Mouse (Mus musculus) adrenal gland, postnatal 4 days (tissue): ENCODE data around the gene Kctd10. TPM values are rescaled to one million over a fixed set of nuclear protein-coding genes. Genes with fewer than 3 reads are reported as not detected.

Experiments used
- DNase-seq, 2 experiments: peaks; one replicate each; pipeline ENCODE4 v3.0.0; 2021 to 2022; ENCODE audit warnings: low spot score in 2 of 2, mixed read lengths in 2 of 2
- long read RNA-seq, 2 experiments: library from polyadenylated mRNA; stranded (forward); transcript quantifications; one replicate each; pipeline ENCODE4 v2.0.0; 2021
- total RNA-seq, 2 experiments: library from RNA; stranded (reverse); gene quantifications; 2 replicates each; pipeline ENCODE4 v1.2.3; 2021

Kctd10 gene
- 10 to 100 TPM; 77.9 to 82.8 TPM for total RNA-seq
- long read RNA-seq, experiment 1, transcript Kctd10-201 (7 exons, 1,026 nt) = minor isoform, 20 of 100 reads
- long read RNA-seq, experiment 1, transcript Kctd10-202 (7 exons, 3,103 nt) = major isoform, 62 of 100 reads
- long read RNA-seq, experiment 1, partial matches to known transcripts = 3 of 100 reads
- long read RNA-seq, experiment 1, other reads (novel, unspliced or antisense) = 15 of 100 reads
- long read RNA-seq, experiment 2, transcript Kctd10-202 (7 exons, 3,103 nt) = major isoform, 141 of 233 reads
- long read RNA-seq, experiment 2, transcript Kctd10-201 (7 exons, 1,026 nt) = minor isoform, 28 of 233 reads
- long read RNA-seq, experiment 2, partial matches to known transcripts = 29 of 233 reads
- long read RNA-seq, experiment 2, other reads (novel, unspliced or antisense) = 35 of 233 reads

DNA sequence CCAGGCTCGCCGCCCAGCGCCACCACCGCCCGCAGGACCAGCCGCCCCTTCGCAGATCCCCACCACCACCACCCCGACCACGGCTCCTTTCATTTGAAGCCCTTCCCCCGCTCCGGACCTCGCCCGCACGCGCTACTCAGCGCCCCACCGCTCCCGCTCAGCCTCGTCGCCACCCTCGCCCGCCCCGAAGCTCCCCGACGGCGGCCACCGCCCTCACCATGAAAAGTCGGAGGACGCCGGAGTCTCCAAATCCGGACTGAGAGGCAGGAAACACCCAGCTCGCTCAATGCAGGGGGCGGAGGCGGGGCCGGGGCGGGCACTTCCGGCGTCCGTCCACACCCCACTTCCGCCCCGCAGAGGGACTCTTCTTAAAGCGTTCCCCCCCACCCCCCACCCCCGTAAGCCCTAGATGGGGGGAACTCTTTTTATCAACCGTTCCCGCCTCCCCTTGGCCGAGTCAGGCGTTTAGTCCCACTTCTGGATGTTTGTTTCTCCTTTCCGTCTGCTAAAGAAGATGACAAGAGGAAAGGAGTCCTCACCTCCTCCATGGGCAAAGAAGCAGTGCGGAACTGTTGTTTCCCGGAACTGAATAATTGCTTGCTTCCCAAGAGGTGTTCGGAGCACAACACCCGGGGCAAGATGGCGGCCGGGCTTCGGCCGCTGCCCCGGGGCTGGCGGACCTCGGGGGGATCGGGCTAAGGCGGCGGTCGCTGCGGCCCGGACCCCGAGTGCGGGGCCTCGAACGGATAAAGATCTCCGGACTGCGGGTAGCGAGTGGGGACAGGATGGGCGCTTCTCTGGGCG, at the start of gene Kctd10, which contains the start of gene Ube3b:
Gene Kctd10, minus strand, starts transcription at position 300 of the 804 bp plus-strand sequence.
Gene Ube3b, plus strand, starts transcription at position 399 of the 804 bp plus-strand sequence.
- DNase-seq = peak; percentile 62 to 73

DNA sequence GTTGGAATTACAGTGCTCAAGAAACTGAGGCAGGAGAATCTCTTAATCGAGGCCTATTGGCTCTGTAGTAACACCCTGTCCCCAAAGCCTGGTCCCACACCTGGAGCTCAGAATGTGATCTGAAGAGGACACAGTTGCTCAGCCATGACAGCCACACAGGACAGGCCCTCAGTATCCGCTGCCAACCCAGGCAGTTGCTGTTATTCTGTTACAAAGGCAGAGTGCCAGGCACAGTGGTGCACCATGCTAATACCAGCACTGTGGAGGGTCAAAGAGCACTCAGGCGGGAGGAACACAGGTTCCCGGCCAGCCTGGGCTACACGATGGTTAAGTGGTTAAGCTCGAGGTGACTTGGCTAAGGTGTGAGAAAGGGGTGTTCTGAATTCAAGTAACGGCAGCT, 49.5 kb upstream of the Kctd10 start:
- DNase-seq = no peak

DNA sequence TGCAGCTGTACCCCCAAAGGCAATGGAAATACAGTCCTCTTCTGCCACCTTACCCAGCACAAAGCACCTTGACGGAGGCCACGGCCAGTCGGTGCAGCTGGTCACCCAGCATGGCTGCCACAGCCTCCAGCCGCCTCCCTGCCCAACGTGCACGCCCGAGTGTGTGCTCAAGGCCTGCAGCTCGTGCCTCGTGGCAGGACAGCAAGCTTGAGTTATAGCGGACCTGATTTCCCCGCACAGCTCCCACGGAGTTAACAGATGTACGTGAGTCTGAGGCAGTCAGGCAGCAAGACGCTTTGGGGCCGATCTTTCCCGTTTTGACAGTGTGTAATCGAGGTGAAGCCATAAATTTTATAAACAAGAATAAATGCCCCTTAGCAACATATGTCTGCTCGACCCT, 48.3 kb upstream of the Kctd10 start:
- no peak for DNase-seq

DNA sequence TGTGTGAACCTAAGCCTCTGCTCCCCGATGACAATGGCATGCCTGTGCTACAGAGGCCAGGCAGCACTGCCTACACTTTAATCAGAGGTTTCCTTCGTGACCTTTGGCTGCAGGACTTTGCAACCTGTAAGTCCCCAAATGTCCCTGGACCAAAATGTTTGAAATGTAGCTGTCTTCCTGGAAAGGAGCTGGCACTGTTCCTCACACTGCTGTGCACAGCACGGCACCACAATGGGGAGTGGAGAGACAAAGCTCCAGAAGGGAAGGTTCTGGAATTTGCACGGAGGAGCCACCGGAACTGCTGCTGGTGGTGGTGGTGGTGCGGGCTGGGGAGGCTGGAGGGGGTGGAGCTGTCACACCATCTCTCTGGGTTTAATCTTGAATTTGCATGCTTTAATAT, 46.4 kb upstream of the Kctd10 start:
- DNase-seq = no peak

DNA sequence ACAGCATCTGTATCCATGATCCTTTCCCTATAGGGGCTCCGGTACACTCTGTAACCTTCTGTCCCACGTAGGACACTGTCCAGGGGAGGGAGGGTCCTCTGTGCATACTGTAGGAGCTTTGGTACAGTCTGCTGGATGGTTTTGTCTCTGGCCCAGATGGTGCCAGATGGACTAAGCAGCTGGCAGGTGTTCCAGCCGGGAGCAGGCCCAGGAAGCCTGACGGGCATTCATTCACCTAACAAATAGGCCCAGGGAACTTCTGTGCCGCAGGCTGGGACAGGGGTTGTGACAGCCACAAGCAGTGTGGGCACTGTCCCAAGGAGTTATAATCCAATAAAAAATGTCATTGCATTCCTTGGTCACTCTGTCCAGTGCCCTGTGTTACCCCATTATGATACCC, 43.7 kb upstream of the Kctd10 start:
- no peak for DNase-seq

DNA sequence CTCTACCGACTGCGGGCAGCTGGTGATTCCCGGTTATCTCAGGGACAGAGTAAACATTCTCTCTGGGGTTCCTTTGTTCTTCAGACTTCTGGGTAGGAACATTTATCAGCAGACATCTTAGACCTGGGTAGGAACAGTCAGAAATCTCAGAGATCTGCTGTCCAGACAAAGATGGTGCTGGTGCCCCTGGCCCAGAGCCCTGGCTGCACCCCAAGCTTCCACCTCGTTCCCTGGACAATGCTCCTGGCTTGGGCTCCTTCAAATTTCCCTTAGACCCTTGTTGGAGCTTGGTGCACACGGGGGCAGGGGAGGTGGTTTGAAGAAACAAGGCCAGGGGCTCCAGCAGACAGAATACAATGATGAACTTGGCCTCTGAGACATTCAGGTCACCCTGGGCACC, 42.3 kb upstream of the Kctd10 start:
- DNase-seq = no peak

DNA sequence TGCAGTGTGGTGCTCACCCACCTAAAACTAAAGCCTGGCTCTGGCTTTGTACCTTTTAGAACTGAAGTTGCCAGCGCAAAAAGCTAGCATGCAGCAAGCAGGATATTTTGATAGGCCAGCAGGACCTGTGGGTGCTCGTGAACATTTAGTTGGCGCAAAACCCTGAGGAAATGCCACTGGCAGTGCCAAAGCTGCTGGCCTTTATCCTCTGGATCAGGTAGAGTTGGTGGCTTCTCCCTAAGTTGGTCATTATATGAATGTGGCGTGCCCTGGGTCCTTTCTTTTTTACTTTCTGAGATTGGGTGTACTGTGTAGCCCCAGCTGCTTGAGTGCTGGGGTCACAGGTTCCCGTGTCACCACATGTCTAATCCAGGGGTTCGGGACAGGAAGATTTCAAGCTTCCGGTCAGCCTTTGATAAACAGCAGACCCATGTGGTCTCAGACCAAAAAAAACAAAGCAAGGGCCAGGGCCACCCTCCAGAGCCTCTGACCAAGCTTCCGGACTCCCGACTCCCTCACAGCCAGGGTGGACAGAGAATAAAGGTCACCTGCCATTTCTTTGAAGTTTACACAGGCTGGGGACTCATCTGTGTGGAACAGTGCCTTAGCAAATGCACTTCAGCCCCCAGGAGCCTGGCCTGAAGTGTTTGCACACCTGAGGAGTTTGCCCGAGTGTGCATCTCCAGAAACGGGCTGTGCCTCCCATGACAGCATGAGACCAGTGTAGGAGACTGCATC, 41.4 kb upstream of the Kctd10 start:
- DNase-seq = no peak

DNA sequence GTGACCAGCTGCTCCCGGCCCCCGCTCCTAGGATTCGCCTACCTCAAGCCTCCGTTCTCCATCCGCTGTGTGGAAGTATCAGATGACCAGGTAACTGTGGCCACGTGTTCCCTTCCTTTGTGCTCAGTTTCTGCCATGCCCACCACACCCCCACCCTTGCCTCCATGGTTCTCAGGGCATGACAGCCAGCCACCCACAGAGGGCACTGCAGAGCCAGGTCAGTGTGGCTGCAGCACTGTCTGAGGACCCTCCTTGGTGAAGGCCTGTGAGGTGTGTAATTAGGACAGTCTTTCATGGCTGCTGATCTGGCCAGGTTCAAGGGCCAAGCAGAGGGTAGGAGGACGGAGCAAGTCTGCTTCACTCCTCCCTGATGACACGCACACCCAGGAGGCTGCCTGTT, 38.2 kb upstream of the Kctd10 start:
- no peak for DNase-seq

DNA sequence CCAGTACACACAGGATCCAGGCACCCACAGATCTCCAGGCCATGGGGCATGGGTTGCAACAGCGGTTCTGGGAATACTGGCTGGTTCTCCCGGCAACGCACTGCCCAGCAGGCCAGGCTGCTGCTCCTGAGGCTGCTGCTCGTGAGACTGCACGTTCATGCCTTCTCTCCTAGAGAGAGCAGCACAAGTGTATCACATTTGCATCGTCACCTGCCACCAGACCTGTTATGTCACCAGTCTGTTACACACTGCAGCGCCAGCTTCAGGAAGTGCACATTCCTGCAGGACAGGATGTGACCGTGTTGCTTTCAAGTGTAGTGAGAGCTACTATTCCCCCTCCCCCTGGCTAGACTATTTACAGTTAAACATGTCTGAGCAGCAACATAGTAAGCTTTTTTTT, 36.5 kb upstream of the Kctd10 start:
- no peak for DNase-seq

DNA sequence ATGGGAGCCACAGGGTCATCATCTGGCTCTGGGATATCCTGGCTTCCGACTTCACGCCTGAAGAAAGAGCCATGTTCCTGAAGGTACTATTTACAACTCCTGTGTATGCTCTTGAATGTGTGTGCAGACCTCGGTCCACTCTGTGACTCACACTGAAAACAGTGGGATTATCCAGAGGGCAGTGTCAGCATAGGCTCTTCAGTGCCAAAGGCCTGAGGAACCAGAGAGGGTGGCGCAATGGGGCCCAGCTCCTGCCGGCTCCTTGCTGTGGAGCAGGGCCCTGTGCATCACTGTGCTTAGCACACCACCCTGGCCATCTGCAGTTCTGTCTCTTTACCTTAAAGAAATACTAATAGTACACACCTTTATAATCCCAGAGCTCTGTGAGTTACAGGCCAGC, 35.3 kb upstream of the Kctd10 start:
- no peak for DNase-seq

DNA sequence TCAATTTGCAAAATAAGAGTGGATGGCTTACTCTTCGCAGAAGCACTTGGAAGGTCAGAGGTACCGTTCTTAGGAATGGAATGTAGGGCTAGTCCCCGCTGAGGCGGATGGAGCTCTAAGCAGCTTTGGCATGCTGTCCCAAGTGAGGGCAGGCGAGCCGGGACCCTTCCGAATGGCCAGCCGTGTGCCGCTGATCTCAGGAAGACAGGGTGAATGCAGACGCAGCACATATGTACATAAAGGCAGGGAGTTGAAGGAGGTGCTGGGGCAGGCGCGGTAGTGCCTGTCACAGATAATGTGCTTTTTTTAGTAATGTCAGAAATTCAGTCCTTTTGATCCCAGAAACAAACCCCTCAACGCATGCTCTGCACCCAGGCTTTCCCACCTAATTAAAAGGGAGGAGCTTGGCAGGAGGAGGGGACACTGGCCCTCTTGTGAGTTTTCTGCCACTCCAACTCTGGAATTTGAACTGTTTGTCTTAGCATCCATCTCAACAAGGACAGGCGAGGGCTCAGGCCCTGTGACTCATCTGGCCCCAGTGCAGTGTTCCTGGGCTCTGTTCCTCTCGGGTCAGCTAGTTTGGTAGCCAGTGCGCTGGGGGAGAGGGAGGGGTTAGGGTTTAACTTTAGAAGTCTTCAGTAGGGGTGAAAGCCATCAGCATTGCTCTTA, 32.9 kb upstream of the Kctd10 start:
- no peak for DNase-seq

DNA sequence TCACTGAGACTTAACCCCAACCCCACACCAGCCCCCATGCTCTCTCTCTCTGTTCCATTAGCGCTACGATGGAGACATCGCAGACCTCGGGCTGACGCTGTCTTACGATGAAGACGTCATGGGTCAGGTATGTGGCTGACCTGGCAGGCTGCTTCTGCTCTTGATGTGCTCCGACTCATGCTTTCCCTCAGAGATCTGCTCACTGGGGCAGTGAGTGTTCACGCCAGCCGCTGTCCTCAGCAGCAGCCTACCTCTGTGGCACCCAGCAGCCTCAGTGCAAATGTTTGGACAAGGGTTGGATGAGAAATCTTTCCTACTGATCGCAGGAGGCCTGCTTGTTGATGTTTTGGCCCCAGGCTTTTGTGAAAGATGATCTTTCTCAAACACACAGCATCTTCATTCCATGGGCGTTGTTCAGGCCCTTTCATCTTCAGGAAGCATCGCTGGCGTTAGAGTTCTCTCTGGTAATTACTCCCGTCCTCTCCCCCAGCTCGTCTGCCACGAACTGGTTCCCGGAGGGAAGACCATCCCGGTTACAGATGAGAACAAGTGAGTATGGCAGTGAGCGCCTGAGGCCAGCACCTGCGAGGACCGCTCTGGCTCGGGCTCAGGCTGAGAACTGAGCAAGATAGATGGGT, 32.2 kb upstream of the Kctd10 start:
- no peak for DNase-seq

DNA sequence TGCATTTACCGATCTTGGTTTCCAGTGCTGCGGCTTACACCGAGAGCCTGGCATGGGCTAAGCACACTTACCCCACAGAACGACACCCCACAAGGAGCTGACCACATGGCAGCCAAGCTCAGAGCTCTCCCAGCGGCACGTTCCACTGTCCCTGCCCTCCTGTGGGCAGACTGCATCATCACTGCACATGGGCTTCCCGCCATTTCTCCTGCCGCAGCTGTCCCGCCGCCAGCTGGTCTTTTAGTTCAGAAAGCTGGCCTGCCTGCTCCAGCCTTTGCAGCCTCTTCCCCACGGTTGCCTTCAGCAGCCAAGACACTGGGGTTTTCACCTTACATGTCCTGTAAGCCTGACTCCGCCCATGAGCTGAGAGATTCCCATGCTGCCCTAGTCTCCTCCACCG, 30.1 kb upstream of the Kctd10 start:
- DNase-seq = no peak

DNA sequence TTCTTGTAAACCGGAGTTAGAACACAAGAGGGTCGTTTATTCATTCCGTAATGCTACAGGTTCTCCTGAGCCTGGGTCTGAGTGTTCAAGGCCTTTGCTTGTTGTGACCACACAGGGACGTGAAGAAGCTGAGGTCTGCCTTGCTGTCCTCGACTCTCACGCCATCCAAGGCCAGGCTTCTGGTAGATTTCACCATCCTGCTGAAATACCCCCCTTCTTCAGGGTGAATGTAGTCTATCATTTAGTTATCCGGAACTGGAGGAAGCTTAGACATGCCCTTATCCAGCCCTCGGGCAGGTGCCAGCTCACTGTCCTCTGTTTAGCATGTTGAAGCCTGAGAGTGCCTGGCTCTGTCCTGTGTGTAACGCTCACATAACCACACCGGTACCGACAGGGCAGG, 28.5 kb upstream of the Kctd10 start:
- DNase-seq = no peak

DNA sequence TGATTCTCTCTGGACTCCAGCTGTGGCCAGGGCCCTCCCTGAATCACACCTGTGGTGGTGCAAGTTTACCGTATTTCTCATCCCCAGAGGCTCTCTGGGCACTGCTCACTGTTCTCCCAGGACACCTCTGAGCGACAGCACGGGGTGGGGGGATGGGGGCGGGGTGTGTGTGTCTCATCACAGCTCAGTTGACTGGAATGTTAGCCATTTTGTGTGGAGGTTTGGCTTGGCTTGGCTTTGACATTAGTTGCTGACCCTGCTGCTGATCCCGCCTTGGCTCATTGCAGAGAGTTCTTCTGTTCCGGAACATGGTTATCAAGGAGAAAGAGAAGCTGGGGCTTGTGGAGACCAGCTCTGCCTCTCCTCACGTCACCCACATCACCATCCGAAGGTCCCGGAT, 27.5 kb upstream of the Kctd10 start:
- no peak for DNase-seq

DNA sequence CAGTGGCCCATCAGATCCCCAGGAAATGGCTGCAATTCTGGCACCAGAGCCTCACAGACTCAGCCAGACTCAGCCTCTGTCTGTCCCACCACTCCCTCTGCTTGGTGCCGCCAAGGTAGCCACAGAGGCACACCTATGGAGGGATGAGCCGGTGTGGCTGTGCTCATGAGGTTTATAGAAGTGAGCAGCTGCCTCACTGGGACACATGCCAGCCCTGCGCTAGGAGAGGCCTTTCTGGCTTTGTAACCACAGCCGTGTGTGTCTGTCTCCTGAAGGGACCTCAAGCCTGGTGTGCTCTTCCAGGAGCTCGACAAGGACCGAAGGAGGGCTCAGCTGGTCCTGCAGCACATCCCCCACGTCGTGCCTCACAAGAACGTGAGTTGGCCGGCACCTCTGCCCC, 27.0 kb upstream of the Kctd10 start:
- no peak for DNase-seq

DNA sequence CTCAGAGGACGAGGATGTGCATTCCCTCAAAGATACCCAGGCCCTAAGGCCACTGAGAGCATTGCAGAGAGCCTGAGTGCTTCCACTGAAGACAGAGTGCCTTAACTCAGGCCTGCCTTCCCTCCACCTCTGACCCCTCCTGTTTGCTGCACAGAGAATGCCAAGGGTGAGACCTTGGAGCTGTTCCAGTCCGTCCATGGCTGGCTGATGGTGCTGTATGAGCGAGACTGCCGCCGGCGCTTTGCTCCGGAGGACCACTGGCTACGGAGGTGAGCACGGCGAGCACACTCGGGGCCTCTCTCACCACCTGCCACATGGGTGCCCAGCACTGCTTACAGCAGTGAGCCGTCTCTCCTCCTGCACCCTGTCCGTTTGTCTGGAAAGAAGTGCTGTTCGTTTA, 26.3 kb upstream of the Kctd10 start:
- DNase-seq = peak in 1 of 2 experiments; percentile 49

DNA sequence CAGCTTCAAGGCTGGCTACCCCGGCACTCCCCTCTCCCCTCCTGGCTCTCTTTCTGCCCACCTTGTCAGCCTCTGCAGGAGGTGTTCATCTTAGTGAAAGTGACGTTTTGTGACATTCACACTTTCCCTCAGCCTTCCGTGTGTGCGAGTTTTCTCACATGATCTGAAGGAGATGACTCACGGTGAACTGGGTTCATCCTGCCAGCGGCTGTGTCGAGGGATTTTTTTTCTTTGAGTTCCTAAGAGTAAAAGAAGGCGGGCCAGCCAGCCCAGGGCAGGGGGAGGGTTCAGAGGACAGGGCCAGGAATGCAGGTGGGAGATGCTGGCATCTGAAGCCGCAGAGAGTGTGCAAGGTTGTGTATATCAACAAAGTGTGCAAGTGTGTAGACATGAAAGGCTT, 12.9 kb upstream of the Kctd10 start:
- DNase-seq = no peak

DNA sequence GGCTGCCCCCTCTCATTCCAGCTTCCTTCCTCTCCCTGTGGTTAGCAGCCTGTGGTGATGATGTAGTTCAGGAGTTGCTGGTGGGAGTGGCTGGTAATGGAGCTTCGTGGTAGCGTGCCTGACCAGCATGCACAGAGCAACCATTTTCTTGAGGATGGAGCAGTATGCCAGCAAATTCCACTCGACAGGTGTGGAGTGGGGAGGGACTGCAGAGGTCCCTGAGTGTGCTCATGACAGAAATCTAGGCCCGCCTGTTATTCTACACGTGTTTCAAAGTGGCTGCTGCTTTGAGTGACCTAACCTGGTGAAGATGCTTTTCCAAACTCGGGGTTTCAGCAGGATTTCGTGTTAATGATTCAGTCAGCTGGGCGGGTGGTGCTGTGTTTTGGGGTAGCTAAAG, 4.1 kb upstream of the Kctd10 start:
- DNase-seq = no peak

DNA sequence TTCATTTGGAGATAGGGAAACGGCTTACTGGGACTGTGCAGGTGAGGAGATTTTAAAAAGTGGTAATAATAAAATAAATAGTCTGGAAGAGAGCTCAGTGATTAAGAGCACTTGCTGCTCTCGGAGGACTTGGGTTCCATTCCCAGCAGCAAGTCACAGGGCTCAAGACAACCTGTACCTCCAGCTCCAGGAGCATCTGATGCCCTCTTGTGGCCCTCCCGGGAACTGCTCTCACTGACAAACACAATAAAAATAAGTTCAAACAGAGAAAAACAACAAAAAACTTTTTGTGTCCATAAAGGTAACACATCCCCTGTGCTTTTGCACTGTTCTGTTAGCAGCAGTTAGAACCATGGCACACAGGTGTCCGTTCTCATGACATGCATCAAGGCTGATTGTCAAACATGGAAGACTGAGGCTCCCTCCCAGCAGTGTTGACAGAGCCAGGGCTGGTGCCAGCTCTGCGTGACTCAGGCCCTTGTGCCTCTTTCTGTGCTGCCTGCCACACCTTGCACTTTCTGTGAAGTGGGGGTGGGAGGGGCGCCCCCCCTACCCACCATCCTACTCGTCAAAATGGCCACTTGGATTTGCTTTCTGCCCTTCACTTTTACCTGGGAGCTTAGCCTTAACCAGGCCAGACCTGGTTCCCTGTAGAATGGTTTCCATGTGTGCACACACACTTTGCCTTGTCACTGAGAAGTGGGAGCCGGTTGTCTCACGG, 3.0 kb upstream of the Kctd10 start:
- no peak for DNase-seq
